Mouse (Mus musculus): ENCODE data around the gene Rps19. TPM values are rescaled to one million over a fixed set of nuclear protein-coding genes. Genes with fewer than 3 reads are reported as not detected.

The Rps19 gene
- total RNA-seq, 2 experiments from 2014 or later, result 1,228 to 2,965 TPM

- no peak for ATAC-seq (replicated peaks; ENCODE audit: poor library complexity)
Observed at GRCm38 (mm10) chr7:24901842-24902241, 17.7 kb downstream of the Rps19 start.

- no peak for ATAC-seq (replicated peaks; ENCODE audit: poor library complexity)
Observed at GRCm38 (mm10) chr7:24902264-24902629, 18.1 kb downstream of the Rps19 start.

- peak; percentile 15; the same call in 1 of the 2 replicates for ATAC-seq (replicated peaks; ENCODE audit: poor library complexity)
Observed at GRCm38 (mm10) chr7:24902630-24903443, 18.7 kb downstream of the Rps19 start, which contains the start of gene Arhgef1. TSS of gene Arhgef1 (plus strand) at chr7:24902912.

- no peak for ATAC-seq (replicated peaks; ENCODE audit: poor library complexity)
Observed at GRCm38 (mm10) chr7:24903444-24903825, 19.3 kb downstream of the Rps19 start.

- peak; percentile 83 for ATAC-seq (replicated peaks; ENCODE audit: poor library complexity)
Observed at GRCm38 (mm10) chr7:24904070-24904483, 19.9 kb downstream of the Rps19 start.

GRCm38 (mm10) chr7:24904936-24905335 is 20.8 kb downstream of the Rps19 start:
- peak; percentile 49 for ATAC-seq (replicated peaks; ENCODE audit: poor library complexity)

GRCm38 (mm10) chr7:24906551-24906950 is 22.4 kb downstream of the Rps19 start:
- ATAC-seq (replicated peaks; ENCODE audit: poor library complexity), result no peak

GRCm38 (mm10) chr7:24907211-24907748 is 23.1 kb downstream of the Rps19 start:
- ATAC-seq (replicated peaks; ENCODE audit: poor library complexity), result 0 out of 2 replicates have a peak, but pooled peaks have one; percentile 2

GRCm38 (mm10) chr7:24912480-24912879 is 28.3 kb downstream of the Rps19 start:
- no peak for ATAC-seq (replicated peaks; ENCODE audit: poor library complexity)

GRCm38 (mm10) chr7:24918763-24919323 is 34.7 kb downstream of the Rps19 start:
- ATAC-seq (replicated peaks; ENCODE audit: poor library complexity), result no peak

- no peak for ATAC-seq (replicated peaks; ENCODE audit: poor library complexity)
Observed at GRCm38 (mm10) chr7:24919728-24920127, 35.6 kb downstream of the Rps19 start.

- no peak for ATAC-seq (replicated peaks; ENCODE audit: poor library complexity)
Observed at GRCm38 (mm10) chr7:24930475-24930874, 46.3 kb downstream of the Rps19 start.

GRCm38 (mm10) chr7:24931651-24932050 is 47.5 kb downstream of the Rps19 start:
- no peak for ATAC-seq (replicated peaks; ENCODE audit: poor library complexity)

Other genes with a start within 250 kb of the Rps19 start
- gene Lypd3, start 247.8 kb upstream of the Rps19 start, total RNA-seq (2015), result not detected in 2 replicates
- gene Lypd3, start 247.8 kb upstream of the Rps19 start, total RNA-seq (2017), result not detected in 2 replicates
- not detected in 2 replicates for gene Tex101, start 207.7 kb upstream of the Rps19 start, total RNA-seq (2015)
- not detected in 2 replicates for gene Tex101, start 207.7 kb upstream of the Rps19 start, total RNA-seq (2017)
- not detected in 2 replicates for gene BC049730, start 175.1 kb upstream of the Rps19 start, total RNA-seq (2015)
- gene BC049730, start 175.1 kb upstream of the Rps19 start, total RNA-seq (2017), result not detected in 2 replicates
- gene Gm4763, start 157.5 kb upstream of the Rps19 start, total RNA-seq (2015), result not detected in 2 replicates
- gene Gm4763, start 157.5 kb upstream of the Rps19 start, total RNA-seq (2017), result not detected in 2 replicates
- gene Cd177, start 124.1 kb upstream of the Rps19 start, total RNA-seq (2015), result 16.4 and 16.9 TPM in 2 replicates
- gene Cd177, start 124.1 kb upstream of the Rps19 start, total RNA-seq (2017), result 23.0 and 36.9 TPM in 2 replicates
- gene Ceacam10, start 107.2 kb upstream of the Rps19 start, total RNA-seq (2015), result 0.44 and 2.6 TPM in 2 replicates
- gene Ceacam10, start 107.2 kb upstream of the Rps19 start, total RNA-seq (2017), result 1.3 and 2.8 TPM in 2 replicates
- gene Gm9844, start 22.2 kb upstream of the Rps19 start, total RNA-seq (2015), result 1.2 and 1.5 TPM in 2 replicates
- 6.0 and 6.6 TPM in 2 replicates for gene Gm9844, start 22.2 kb upstream of the Rps19 start, total RNA-seq (2017)
- not detected in 2 replicates for gene Lypd4, start 14.4 kb upstream of the Rps19 start, total RNA-seq (2015)
- gene Lypd4, start 14.4 kb upstream of the Rps19 start, total RNA-seq (2017), result not detected in 2 replicates
- gene Dmrtc2, start 14.3 kb upstream of the Rps19 start, total RNA-seq (2015), result not detected in 2 replicates
- gene Dmrtc2, start 14.3 kb upstream of the Rps19 start, total RNA-seq (2017), result not detected in 2 replicates
- gene Cd79a, start 13.0 kb downstream of the Rps19 start, total RNA-seq (2015), result 0.34 and 0.35 TPM in 2 replicates
- 0.08 and 0.78 TPM in 2 replicates for gene Cd79a, start 13.0 kb downstream of the Rps19 start, total RNA-seq (2017)
- 58.2 and 67.9 TPM in 2 replicates for gene Arhgef1, start 18.5 kb downstream of the Rps19 start, total RNA-seq (2015)
- 36.6 and 46.2 TPM in 2 replicates for gene Arhgef1, start 18.5 kb downstream of the Rps19 start, total RNA-seq (2017)
- gene Gm4881, start 60.1 kb downstream of the Rps19 start, total RNA-seq (2015), result not detected in 2 replicates
- not detected in 2 replicates for gene Gm4881, start 60.1 kb downstream of the Rps19 start, total RNA-seq (2017)
- gene Rabac1, start 88.4 kb downstream of the Rps19 start, total RNA-seq (2015), result 95.6 and 117 TPM in 2 replicates
- gene Rabac1, start 88.4 kb downstream of the Rps19 start, total RNA-seq (2017), result 89.2 and 101 TPM in 2 replicates
- 24.4 and 35.2 TPM in 2 replicates for gene Atp1a3, start 121.6 kb downstream of the Rps19 start, total RNA-seq (2015)
- 18.4 and 28.5 TPM in 2 replicates for gene Atp1a3, start 121.6 kb downstream of the Rps19 start, total RNA-seq (2017)
- 3.1 and 5.6 TPM in 2 replicates for gene Grik5, start 188.0 kb downstream of the Rps19 start, total RNA-seq (2015)
- gene Grik5, start 188.0 kb downstream of the Rps19 start, total RNA-seq (2017), result 3.4 and 3.9 TPM in 2 replicates
- 6.2 and 7.6 TPM in 2 replicates for gene Zfp574, start 188.2 kb downstream of the Rps19 start, total RNA-seq (2015)
- gene Zfp574, start 188.2 kb downstream of the Rps19 start, total RNA-seq (2017), result 4.5 and 4.8 TPM in 2 replicates